Mouse (Mus musculus) limb, embryonic 11.5 days (tissue): ENCODE measurements around the gene Mllt3. TPM values are rescaled to one million over a fixed set of nuclear protein-coding genes. Genes with fewer than 3 reads are reported as not detected.
A peak's percentile ranks its signal among the peaks of the same experiment; 100 is the strongest.

Experiments used
- ATAC-seq: fragments of 200-750 bp; cut with Nextera tagmentation; 2 replicates; pipeline ENCODE4 v1.8.0; 2017; ENCODE audit warnings: low read depth; ENCODE audit not compliant: insufficient number of reproducible peaks, low FRiP score, low TSS enrichment
- DNase-seq: peaks from one replicate; pipeline ENCODE4 v3.0.0-alpha.2; 2015; ENCODE audit warnings: low spot score
- H3K27ac ChIP-seq: fragments of 300-500 bp; sonication (generic); replicated peaks from 2 replicates; pipeline ENCODE4 v1.5.1; 2014; ENCODE audit warnings: low read depth, mild to moderate bottlenecking, low read length
- H3K27me3 ChIP-seq: fragments of 300-500 bp; sonication (generic); 2 replicates; pipeline ENCODE4 v1.6.1; 2014; ENCODE audit warnings: mild to moderate bottlenecking, low read length, mixed read lengths; ENCODE audit not compliant: control insufficient read depth, insufficient read depth
- H3K36me3 ChIP-seq: fragments of 300-500 bp; sonication (generic); 2 replicates; pipeline ENCODE4 v1.6.1; 2014; ENCODE audit warnings: mild to moderate bottlenecking, low read length, moderate library complexity, mixed read lengths; ENCODE audit not compliant: control insufficient read depth, insufficient read depth
- H3K4me1 ChIP-seq: fragments of 300-500 bp; sonication (generic); 2 replicates; pipeline ENCODE4 v1.6.1; 2014; ENCODE audit warnings: low read length, mixed read lengths; ENCODE audit not compliant: control insufficient read depth, insufficient read depth
- H3K4me2 ChIP-seq: fragments of 300-500 bp; sonication (generic); 2 replicates; pipeline ENCODE4 v1.6.1; 2014; ENCODE audit warnings: low read depth, mild to moderate bottlenecking, moderate library complexity; ENCODE audit not compliant: severe bottlenecking
- H3K4me3 ChIP-seq: fragments of 300-500 bp; sonication (generic); 2 replicates; pipeline ENCODE4 v1.5.1; 2014; ENCODE audit warnings: low read depth, low read length
- H3K9ac ChIP-seq: fragments of 300-500 bp; sonication (generic); 2 replicates; pipeline ENCODE4 v1.6.1; 2014; ENCODE audit warnings: mild to moderate bottlenecking, low read length
- H3K9me3 ChIP-seq: fragments of 300-500 bp; sonication (generic); 2 replicates; pipeline ENCODE4 v1.6.1; 2016; ENCODE audit warnings: low read length; ENCODE audit not compliant: control insufficient read depth
- WGBS: fragments of 180-500 bp; shearing (Covaris S2); extraction: QIAGEN DNeasy Blood & Tissue Kit; methylation state at CpG from one replicate; pipeline ENCODE4 v1.1.7; 2014; 5-methylcytosine and 5-hydroxymethylcytosine counted together
- polyA plus RNA-seq: library from polyadenylated mRNA; unstranded; fragments of >200 nt; fragmentation: Nextera tagmentation; extraction: Ambion mirVana; gene quantifications from 2 replicates; pipeline ENCODE4 v1.2.1, GENCODE M21; 2014

The Mllt3 gene
- polyA plus RNA-seq, 1 experiment from 2014 or later, result 60.0 TPM

DNA sequence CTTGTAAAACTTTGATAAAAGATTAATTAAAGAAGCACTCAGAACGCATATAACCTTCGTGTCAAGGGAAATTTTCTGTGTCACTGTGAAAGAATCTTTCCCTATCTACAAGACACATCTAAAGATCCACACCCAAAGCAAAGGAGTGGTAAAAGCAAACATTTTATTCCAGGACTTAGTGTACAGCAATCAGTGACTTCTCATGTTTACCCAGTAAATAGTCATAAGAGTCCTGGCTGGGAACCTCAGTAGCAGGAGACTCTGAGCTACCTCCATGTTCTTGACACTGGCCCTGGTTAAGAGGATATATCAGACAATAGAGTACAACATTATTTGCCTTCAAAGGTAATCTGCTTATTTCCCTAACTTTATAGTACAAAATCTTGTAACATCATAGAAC is 233.7 kb downstream of the Mllt3 start:
- no peak overlapping the region for H3K27ac ChIP-seq
- no peak for ATAC-seq
- 92% methylated on average over 2 of the region's 2 CpGs for WGBS

DNA sequence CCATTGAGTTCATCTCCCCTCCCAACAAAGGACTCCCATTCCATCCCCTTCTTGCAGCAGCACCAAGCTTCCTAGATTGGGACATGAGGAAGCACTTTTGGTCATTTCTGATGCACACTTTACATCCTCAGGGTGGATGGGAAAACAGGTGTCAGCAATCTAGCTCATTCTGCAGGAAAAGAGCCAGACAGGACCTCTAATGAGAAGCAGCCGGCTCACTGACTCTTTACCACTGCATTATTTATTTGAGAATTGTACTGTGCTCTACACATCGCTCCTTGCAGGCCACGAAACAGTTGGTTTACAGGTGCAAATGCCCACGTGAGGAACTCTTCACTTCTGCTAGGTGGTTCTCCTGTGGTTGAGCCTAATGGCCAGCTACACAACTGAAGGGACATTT is 237.9 kb downstream of the Mllt3 start:
- Histone ChIP-seq H3K27me3 (no peaks in the 10 kb centered on the region), H3K4me2 (no peak overlapping the region), H3K4me3 (no peak overlapping the region), H3K36me3 (peaks cover 4% of the 10 kb centered on the region; the same call in 1 of the 2 replicates), H3K4me1 (peaks cover 11% of the 10 kb centered on the region; the same call in 1 of the 2 replicates), H3K9ac (no peak overlapping the region), H3K27ac (no peak overlapping the region), H3K9me3 (no peaks in the 10 kb centered on the region)
- DNase-seq (no peak), ATAC-seq (no peak)
- 24% methylated on average over 4 of the region's 4 CpGs for WGBS

More for the DNA sequence above, 233.7 kb downstream of the Mllt3 start:
- no peak overlapping the region for H3K9ac ChIP-seq
- DNase-seq, result no peak
- peaks cover 13% of the 10 kb centered on the region; the same call in 1 of the 2 replicates for H3K4me1 ChIP-seq
- no peaks in the 10 kb centered on the region for H3K9me3 ChIP-seq
- H3K27me3 ChIP-seq, result no peaks in the 10 kb centered on the region
- H3K36me3 ChIP-seq, result no peaks in the 10 kb centered on the region
- H3K4me3 ChIP-seq, result no peak overlapping the region
- no peak overlapping the region for H3K4me2 ChIP-seq

DNA sequence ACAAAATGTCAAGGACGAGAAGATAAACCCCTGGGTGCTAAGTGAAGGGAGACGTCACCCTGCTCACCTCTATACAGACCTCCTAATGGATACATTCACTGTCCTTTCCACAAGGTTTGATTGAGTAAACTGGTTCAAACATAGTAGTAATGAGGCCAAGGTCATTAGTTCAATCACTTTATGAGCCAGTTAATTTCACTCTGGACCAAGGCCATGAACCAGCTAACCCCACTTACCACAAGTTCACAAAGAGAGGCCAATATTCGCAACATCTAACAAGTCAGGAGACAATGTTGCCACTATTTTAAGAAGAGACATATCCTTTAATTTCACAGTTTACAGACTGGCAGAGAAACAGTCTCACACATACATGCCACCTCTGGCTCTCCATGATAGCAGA is 238.9 kb downstream of the Mllt3 start:
- Histone ChIP-seq H3K9me3 (no peaks in the 10 kb centered on the region), H3K27ac (no peak overlapping the region), H3K9ac (no peak overlapping the region), H3K4me1 (peaks cover 10% of the 10 kb centered on the region; the same call in 1 of the 2 replicates), H3K4me3 (no peak overlapping the region), H3K36me3 (peaks cover 4% of the 10 kb centered on the region; the same call in 1 of the 2 replicates), H3K4me2 (no peak overlapping the region), H3K27me3 (no peaks in the 10 kb centered on the region)
- WGBS, result 33% methylated on average over 3 of the region's 3 CpGs
- DNase-seq (no peak), ATAC-seq (no peak)

DNA sequence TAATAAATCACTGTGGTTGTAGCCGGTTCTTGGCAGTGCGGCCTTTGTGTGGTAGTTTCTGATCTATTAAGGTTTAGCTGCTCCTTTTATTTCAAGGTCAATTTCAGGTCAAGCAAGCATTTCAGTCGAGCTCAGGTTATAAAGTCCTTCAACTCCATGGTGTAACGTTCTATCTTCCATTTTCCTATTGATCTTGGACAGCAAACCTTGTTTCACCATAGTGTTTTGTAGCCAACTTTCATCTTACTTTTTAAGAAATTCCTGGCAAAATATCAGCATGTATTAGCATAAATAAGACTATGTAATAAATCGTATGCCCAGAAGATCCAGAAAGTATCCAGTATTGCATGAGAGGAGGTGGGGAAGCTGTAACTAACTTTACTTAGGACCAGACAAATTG is 240.7 kb downstream of the Mllt3 start:
- no peak overlapping the region for H3K27ac ChIP-seq
- H3K4me1 ChIP-seq, result peaks cover 10% of the 10 kb centered on the region; the same call in 1 of the 2 replicates
- ATAC-seq, result no peak
- no peak overlapping the region for H3K4me2 ChIP-seq
- peaks cover 5% of the 10 kb centered on the region; the same call in 1 of the 2 replicates for H3K36me3 ChIP-seq
- WGBS, result 45% methylated on average over 5 of the region's 5 CpGs
- H3K9ac ChIP-seq, result no peak overlapping the region
- no peak overlapping the region for H3K4me3 ChIP-seq
- no peaks in the 10 kb centered on the region for H3K9me3 ChIP-seq
- H3K27me3 ChIP-seq, result no peaks in the 10 kb centered on the region
- DNase-seq, result no peak

DNA sequence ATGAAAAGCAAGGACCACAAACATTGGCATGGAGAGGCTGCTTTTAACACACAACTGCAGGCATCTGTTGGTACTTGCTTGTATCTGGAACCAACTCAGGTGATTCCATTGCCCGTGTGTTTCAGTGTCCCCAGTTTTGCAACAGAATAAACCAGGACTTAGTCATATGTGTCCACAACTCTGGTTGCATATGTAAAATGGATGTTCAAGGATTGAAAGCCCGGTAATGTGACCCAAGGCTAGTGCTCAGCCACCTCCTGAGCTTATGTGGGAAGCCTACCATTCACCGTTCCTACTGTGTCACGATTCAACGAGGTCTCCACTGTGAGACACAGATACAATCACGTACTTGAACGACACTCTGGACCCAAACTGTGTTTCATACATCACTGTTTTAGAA is 243.7 kb downstream of the Mllt3 start:
- no peak overlapping the region for H3K4me3 ChIP-seq
- ATAC-seq (no peak), DNase-seq (no peak)
- peaks cover 10% of the 10 kb centered on the region for H3K4me1 ChIP-seq
- H3K36me3 ChIP-seq, result peaks cover 5% of the 10 kb centered on the region; the same call in 1 of the 2 replicates
- H3K4me2 ChIP-seq, result no peak overlapping the region
- H3K27ac ChIP-seq, result no peak overlapping the region
- 92% methylated on average over 7 of the region's 7 CpGs for WGBS
- H3K9ac ChIP-seq, result no peak overlapping the region
- H3K27me3 ChIP-seq, result no peaks in the 10 kb centered on the region
- no peaks in the 10 kb centered on the region for H3K9me3 ChIP-seq

DNA sequence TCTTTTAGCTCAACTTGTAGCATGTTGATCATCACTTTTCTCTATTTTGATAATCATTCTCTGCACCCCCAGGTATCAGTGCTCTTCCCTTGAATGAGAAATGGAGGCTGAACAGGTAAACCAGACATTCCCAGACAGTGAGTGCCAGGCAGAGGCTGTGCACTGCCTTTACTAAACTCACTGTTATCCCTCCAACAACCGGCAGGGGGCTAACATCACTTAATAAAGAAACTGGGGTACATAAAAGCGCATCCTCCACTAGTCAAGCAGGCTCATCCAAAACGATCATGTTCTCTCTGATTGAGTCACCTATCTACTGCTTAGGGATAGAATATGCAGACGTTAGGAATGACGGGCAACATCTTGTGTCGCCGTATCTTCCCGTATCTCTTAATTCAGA is 244.5 kb downstream of the Mllt3 start:
- no peak overlapping the region for H3K4me3 ChIP-seq
- DNase-seq, result peak; percentile 59

DNA sequence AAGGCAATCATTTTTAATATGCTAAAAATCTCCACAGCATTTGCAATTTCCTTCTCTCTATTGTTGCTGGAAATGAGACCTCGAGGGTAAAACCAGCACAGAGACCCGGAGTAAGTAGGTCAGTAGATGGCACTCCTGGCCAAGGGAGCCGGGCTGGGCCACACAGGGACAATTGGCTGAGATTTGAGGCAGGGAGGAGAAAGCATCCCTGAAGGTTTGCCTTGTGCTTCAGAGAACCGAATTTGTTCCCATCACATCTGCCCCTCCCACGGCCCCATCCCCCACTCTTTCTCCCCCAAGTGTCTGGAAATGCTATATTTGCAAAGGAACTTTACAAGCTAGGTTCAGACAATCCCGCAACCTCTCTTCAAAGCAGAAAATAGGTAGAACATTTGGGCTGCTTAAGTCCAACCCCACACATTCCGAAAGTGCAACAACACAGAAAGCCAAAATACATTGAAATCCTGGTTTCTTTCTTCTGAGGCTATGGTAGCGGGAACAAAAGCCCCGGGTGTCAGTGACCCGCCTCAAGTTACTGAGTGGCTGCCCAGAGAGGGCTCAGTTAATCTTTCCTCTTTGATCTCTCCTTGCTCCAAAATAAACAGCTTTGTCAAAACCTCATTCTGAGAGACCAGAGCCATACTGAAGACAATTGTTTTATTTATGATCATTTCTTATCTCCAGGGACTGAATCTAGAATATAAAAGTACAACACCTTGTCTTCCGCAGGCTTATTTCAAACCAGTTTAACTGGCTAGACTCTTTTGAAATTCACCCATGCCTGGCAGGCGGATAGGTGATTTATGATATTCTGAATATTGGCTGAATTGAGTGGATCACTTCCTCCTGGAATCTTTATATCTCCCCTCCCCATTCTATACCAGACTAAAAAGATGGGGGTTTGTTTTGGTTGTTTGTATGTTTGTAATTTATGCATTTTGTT is 247.8 kb downstream of the Mllt3 start:
- H3K4me3 ChIP-seq, result no peak overlapping the region
- DNase-seq, result peak; percentile 71
- no peak overlapping the region for H3K27ac ChIP-seq
- peak; percentile 81; the same call in 1 of the 2 replicates for ATAC-seq
- H3K4me1 ChIP-seq, result peaks cover 7% of the 10 kb centered on the region
- H3K27me3 ChIP-seq, result no peaks in the 10 kb centered on the region
- 0 out of 2 replicates have a peak, but pooled peaks cover 2% of the 10 kb centered on the region for H3K36me3 ChIP-seq
- no peak overlapping the region; the same call in 1 of the 2 replicates for H3K9ac ChIP-seq
- WGBS, result 9% methylated on average over 12 of the region's 12 CpGs
- no peak overlapping the region for H3K4me2 ChIP-seq
- no peaks in the 10 kb centered on the region for H3K9me3 ChIP-seq

More for the DNA sequence above, 244.5 kb downstream of the Mllt3 start:
- peaks cover 7% of the 10 kb centered on the region for H3K4me1 ChIP-seq
- no peaks in the 10 kb centered on the region for H3K27me3 ChIP-seq
- H3K36me3 ChIP-seq, result peaks cover 5% of the 10 kb centered on the region; the same call in 1 of the 2 replicates
- H3K9me3 ChIP-seq, result no peaks in the 10 kb centered on the region
- no peak overlapping the region for H3K27ac ChIP-seq
- no peak overlapping the region for H3K9ac ChIP-seq
- H3K4me2 ChIP-seq, result no peak overlapping the region
- WGBS, result 71% methylated on average over 8 of the region's 8 CpGs
- ATAC-seq, result no peak

DNA sequence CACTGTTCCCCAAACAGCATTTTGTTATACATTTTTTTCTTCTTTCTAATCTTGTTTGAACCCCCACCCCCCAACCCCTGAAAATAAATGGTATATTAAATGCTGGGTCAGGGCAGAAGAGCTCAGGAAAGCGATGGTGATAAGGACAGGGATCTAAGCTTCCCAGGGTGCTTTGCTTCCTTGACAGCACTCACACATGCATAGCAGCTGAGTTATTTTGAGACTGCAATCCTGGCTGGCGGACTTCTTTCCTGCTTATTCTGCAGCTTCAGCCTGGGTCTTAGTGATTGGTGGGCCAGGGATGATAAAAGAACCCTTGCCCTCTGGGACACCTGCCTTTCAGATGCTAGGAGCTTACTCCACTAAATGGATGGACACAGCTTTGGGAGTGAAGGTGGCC is 249.4 kb downstream of the Mllt3 start:
- whole genome bisulfite sequencing, result 85% methylated on average over 2 of the region's 2 CpGs
- ATAC-seq (no peak), DNase-seq (no peak)
- H3K27me3 ChIP-seq, result no peaks in the 10 kb centered on the region
- no peaks in the 10 kb centered on the region for H3K9me3 ChIP-seq
- H3K9ac ChIP-seq, result no peak overlapping the region
- H3K4me2 ChIP-seq, result no peak overlapping the region
- 0 out of 2 replicates have a peak, but pooled peaks cover 2% of the 10 kb centered on the region for H3K36me3 ChIP-seq
- peaks cover 7% of the 10 kb centered on the region for H3K4me1 ChIP-seq
- H3K27ac ChIP-seq, result no peak overlapping the region
- no peak overlapping the region for H3K4me3 ChIP-seq
